Mouse (Mus musculus) kidney, adult 8-10 months (tissue): ENCODE measurements around the gene Crat.
"Not testable (repeated sequence)": the region's sequence is repeated elsewhere in the genome, so short reads cannot be mapped to it uniquely, and the experiment has no call there.

ENCODE experiments used
- DNase-seq, 2 experiments: peaks; one replicate each; pipeline ENCODE4 v3.0.0; 2022

The Crat gene

DNA sequence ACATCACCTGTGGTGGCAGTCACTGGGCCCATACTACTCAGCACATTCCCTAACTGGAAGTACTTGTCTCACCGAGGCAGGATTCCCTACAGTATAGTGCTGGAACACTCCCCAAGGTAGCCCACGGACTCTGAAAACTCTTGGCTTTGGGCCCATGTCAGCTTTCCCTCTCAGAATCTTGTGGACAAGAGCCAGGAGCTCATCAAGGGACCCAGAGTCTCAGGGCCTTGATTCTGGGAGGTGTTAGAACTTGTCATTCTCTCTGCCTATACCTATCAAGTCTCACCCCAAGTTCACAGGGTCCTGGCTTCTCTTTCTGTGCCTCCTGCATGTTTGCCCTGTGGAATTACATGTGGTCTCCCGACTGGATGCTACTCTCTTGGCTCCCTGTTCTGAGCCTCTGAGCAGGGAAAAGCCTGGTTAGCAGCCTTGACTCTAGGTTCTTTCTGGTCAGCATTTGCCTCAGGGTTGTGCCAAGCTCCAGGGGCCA lies 24.6 kb upstream of the Crat start:
- peak; percentile 67 for DNase-seq

GRCm38 (mm10) chr2:30439631-30440030 lies 24.0 kb upstream of the Crat start:
- no peak for DNase-seq

GRCm38 (mm10) chr2:30437791-30438190 lies 22.2 kb upstream of the Crat start:
- no peak for DNase-seq

GRCm38 (mm10) chr2:30436809-30437208 lies 21.2 kb upstream of the Crat start:
- no peak for DNase-seq

- peak; percentile 80 to 86 for DNase-seq
These were observed 20.5 kb upstream of the Crat start for GRCm38 (mm10) chr2:30436156-30436545.

DNA sequence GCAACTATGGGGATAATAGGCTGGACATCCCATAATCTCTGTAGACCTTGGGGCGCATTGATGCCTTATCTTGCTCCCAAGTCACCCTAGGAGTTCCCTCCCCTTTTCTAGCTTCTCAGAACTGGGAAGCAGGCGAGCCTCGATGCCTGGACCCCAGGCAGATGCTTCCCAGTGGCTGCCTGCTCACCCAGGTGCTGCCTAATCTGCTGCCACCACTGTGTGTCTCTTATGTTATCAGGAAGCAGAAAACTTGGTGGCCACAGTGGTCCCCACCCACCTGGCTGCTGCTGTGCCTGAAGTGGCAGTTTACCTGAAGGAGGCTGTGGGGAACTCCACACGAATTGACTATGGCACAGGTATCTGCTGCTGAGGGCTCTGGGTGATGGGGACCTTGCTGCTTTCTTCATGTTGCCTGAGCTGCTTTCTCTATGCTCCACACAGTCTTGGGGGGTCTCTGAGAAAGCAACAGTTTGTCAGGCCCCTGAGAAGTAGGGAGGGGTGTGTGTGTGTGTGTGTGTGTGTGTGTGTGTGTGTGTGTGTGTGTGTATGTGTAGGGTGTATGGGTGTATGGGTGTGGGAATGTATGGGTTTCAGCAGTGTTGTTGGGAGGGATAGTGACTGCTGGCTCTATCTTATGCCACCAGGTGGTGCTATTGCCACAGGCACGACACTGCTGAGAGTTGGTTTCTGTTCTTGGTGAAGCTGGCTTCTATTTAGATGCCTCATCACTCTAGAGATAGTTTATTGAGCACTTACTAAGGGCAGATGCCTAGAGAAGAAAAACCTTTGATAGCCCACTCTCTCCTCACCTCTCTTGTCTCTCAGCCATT lies 19.9 kb upstream of the Crat start:
- peak; percentile 58 to 76 for DNase-seq

- no peak for DNase-seq
These were observed 13.5 kb upstream of the Crat start for GRCm38 (mm10) chr2:30429156-30429555.

DNA sequence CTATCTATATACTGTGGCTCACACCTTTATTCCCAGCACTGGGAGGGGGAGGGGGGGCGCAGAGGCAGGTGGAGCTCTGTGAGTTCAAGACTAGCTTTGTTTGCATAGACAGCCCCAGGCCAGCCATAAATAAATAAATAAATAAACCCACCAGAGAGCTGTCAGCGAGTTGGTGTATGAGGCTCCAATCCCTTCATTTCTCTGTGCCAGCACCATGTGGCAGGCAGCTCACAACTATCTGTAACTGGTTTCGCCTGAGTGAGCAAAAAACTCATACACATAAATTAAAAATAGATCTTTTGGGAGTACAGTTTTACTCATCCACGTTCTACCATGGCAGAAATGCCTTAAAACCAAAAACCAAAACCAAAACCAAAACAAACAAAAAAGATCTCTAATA lies 5.8 kb upstream of the Crat start:
- DNase-seq: no peak

GRCm38 (mm10) chr2:30419112-30419511 lies 3.5 kb upstream of the Crat start:
- no peak for DNase-seq

DNA sequence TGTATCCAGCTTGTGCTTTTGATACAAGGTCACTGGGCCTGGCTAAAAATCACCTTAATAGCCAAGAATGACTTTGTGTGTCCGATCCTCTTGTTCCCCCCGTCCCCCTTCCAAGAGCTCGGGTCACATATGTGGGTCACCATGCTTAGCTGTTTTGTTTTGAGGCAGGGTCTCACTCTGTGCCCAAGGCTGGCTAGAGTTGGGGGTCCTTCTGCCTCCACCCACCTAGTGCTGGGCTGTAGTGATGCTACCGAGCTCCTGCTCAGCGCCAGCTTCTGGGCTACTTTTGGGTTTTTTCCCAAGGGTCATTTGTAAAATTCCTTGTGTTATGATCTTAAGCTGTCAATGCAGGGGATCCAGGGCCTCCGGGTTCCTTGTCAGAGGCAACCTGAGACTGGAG lies 2.6 kb upstream of the Crat start:
- no peak for DNase-seq

DNA sequence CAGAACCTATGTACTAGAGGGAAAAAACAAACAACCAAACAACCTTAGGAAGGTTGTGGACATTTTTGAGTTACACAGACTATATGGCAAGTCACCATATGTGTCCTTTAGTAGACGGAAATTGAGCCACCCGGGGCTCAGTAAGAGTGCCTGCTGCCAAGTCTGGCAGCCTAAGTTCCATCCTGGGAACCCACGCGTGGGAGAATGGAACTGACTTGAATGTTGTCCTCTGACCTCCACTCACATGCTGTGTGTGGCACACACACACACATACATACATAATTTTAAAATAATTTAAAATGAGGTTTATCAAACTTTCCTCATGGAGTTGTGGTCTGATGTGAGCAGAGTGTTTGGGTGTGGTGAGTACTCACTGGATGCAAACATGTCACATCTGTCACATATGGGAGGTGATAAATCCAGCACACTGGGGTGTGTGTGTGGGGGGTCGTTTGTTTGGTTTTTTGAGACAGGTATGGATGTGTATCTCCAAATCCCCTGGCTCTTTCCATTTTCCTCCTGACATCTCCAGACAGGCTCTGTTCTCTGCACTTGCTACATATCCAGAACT lies 2.1 kb upstream of the Crat start:
- no peak for DNase-seq

- DNase-seq: not testable (repeated sequence)
These were observed 1.5 kb upstream of the Crat start for GRCm38 (mm10) chr2:30417154-30417553.

- DNase-seq: no peak
These were observed 994 bp upstream of the Crat start for GRCm38 (mm10) chr2:30416649-30416965.

- peak; percentile 88 to 91 for DNase-seq
These were observed 479 bp upstream of the Crat start, which contains the start of gene Ptpa for GRCm38 (mm10) chr2:30415936-30416648. Gene Ptpa (plus strand): TSS chr2:30416039.

DNA sequence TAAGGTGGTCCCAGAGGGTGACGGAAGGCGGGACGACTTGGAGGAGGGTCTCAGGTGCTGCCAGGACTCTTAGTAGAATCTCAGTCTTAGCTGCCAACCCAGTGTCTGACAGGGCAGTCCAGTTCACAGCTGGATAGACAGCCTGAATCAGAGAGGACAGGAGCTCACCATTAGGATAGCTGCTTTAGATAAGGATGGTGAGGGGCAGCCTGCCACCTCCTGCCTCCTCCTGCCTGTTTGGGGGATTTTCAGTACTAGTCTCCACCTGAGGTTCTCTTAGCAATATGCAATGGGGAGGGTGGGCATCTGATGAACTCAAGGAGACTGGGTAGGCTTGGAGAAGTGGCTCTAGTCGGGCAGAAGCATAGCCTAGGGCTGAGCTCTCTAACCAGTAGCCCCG lies 932 bp downstream of the Crat start:
- DNase-seq: no peak

- peak in 1 of 2 experiments; percentile 51 for DNase-seq
These were observed 1.5 kb downstream of the Crat start for GRCm38 (mm10) chr2:30414101-30414500.

DNA sequence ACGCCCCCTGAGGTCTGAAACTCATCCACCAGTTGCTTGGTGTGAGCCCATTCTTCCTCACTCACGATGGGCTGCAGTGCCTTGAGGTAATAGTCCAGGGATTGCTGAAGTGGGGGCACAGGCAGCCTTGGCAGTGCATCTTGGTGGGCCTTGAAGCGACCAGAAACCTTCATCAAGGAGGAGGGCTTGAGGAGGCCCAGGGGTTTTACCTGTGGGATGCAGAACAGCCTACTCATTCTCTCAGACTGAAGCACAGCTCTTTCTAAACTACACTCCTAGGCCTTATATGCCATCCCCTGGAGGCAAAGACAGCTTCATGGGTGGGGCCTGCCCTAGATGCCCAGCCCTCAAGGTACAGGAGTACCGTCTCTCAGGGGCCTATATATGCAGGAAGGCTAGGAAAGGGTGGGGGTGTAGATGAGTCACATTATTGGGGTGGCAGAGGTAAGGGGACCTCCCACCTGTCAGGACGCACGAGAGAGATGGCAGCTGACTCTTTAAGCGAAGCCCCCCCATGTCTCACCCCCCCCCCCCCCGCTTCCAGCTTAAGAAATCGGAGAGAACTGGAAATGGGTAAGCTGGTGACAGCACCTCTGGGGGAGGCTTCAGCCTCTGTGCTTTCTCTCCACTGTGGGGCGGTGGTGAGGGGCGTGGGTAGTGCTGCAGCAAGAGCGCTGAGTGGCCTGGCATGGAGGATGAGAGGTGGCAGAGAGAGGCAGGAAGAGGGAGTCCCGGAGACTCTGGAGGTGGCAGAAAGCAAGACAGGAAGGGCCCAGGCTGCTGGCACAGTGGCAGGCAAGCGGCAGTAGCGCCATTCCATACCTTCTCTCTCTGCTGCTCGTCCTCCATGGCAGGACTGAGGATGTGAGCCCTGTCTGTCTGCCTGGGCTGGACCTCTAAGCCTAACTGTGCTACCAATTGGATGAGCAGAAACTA lies 2.3 kb downstream of the Crat start:
- DNase-seq: no peak

DNA sequence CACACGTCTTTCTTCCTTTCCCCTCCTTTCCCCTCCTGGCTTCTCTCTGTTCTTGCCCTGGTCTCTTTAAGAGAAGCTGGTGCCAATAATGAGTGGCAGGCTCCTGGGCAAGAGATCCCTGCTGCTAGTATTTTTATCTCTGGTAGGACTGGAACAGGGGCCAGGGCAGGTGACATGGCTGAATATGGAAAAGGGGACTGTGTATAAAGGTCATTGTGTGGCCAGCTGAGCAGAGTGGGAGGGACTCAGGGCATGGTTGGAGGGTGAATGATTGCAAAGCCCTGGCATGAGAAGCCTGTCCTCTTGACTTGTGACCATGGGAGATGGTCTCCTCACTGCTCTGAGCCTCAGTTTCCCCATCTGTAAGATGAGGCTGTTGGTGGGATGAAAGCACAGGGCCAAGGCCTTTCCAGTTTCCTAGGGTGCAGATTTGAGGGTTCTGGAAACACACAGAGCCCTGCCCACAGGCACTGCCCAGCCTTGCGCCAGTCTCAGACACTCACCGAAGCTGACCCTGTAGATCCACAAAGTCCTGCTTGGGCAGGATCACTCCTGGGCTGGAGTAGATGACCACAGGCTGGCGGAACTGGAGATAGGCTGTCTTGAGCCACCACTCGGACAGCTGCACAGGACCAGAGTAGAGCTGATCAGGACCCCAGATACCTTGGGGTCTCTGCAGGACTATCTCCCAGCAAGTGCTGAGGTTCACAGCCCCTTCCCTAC lies 6.0 kb downstream of the Crat start:
- DNase-seq: peak; percentile 76 to 86

DNA sequence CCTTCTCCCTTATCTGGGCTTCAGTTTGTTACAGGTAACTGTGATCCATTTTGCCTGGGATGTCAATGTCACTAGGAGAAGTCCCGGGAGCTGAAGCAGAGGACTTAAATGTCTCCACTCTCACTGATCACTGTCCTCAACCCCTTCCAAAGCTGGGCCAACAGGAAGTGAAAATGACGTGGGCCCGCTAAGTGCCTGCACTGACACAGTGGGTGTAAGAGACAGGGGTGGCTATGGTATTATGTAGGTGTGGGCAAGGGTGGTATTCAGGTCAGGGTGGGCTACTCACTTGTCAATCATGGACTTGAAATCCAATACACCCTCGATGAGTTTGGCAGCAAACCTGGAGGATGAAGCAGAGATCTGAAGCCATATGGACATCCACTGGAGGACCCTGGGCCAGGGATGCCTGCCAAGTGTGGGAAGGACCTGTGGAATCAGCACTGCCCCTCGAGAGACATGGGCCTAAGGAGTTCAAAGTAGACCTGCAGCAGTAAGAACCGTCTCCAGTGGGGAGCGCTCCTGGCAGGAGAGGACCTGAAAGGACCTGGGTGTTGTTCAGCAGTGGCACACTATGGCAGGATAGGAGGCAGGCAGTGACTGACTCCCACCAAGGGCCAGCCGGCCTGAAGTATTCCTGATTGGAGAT lies 7.0 kb downstream of the Crat start:
- DNase-seq: no peak

DNA sequence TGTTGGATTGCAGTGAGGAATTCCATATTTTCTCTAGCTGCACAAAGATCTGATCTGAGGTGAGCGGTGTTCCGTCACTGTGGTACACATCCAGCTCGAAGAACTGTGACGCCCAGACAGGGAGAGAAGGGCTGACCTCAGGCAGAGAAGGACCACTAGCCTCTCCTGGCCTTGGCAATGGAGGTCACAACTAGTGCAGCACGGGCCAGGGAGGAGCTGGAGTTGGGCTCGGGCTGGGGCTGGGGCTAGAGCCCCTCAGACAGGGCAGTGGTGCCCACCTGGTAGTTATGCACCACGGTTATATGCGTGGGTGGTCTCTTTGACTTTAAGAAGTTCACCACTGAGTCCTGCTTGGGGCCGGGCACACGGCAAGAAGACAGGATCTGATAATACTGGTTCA lies 7.8 kb downstream of the Crat start:
- DNase-seq: no peak

DNA sequence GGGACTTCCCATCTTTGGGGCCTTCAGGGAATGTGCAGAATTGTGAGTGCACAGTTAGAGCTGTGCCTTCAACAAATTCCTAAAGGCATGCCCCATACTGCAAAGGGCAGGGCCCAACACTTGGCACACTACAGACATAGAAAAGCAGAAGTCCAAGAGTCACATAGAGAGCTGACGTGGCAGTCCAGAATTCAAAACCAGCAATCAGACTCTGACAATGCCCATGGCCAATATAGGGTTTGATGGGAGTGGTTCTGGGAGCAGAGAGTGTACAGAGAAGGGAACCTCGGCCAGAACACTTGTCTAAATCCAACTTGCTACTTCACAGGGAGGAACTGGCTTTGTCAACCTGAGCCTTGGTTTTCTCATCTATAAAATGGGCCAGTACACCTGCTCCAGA lies 8.4 kb downstream of the Crat start:
- no peak for DNase-seq

- no peak for DNase-seq
These were observed 11.7 kb downstream of the Crat start for GRCm38 (mm10) chr2:30403870-30404269.
